Mouse (Mus musculus) hindbrain, embryonic 15.5 days (tissue): Measurements from ENCODE around the gene Rrp1b. TPM values are rescaled to one million over a fixed set of nuclear protein-coding genes. Genes with fewer than 3 reads are reported as not detected.

Experiments used
- ATAC-seq: fragments of 200-750 bp; cut with Nextera tagmentation; 2 replicates; pipeline ENCODE4 v1.8.0; 2017; ENCODE audit warnings: low read depth, moderate number of reproducible peaks, moderate TSS enrichment; ENCODE audit not compliant: low FRiP score
- H3K27ac ChIP-seq: fragments of 300-500 bp; sonication (generic); replicated peaks from 2 replicates; pipeline ENCODE4 v1.5.1; 2015; ENCODE audit warnings: mild to moderate bottlenecking, inconsistent platforms
- H3K27me3 ChIP-seq: fragments of 300-500 bp; sonication (generic); 2 replicates; pipeline ENCODE4 v1.6.1; 2015; ENCODE audit warnings: control low read depth, inconsistent platforms
- H3K36me3 ChIP-seq: fragments of 300-500 bp; sonication (generic); 2 replicates; pipeline ENCODE4 v1.6.1; 2015; ENCODE audit warnings: control low read depth, inconsistent platforms
- H3K4me1 ChIP-seq: fragments of 300-500 bp; sonication (generic); replicated peaks from 2 replicates; pipeline ENCODE4 v1.6.1; 2015; ENCODE audit warnings: control low read depth, inconsistent platforms
- H3K4me2 ChIP-seq: fragments of 300-500 bp; sonication (generic); 2 replicates; pipeline ENCODE4 v1.6.1; 2015; ENCODE audit warnings: moderate library complexity, mild to moderate bottlenecking, inconsistent platforms
- H3K4me3 ChIP-seq: fragments of 300-500 bp; sonication (generic); 2 replicates; pipeline ENCODE4 v1.5.1; 2015; ENCODE audit warnings: mild to moderate bottlenecking, inconsistent platforms
- H3K9ac ChIP-seq: fragments of 300-500 bp; sonication (generic); 2 replicates; pipeline ENCODE4 v1.6.1; 2015; ENCODE audit warnings: inconsistent platforms
- H3K9me3 ChIP-seq: fragments of 300-500 bp; sonication (generic); 2 replicates; pipeline ENCODE4 v1.6.1; 2016; ENCODE audit warnings: control low read depth, inconsistent platforms
- WGBS: fragments of 180-500 bp; shearing (Covaris S2); methylation state at CpG from one replicate; pipeline ENCODE4 v1.1.7; 2015; 5-methylcytosine and 5-hydroxymethylcytosine counted together
- polyA plus RNA-seq: library from polyadenylated mRNA; unstranded; fragments of >200 nt; fragmentation: Nextera tagmentation; extraction: Ambion mirVana; gene quantifications from 2 replicates; pipeline ENCODE4 v1.2.1, GENCODE M21; 2015

Gene Rrp1b
- polyA plus RNA-seq, 1 experiment from 2014 or later, result 36.3 TPM

DNA sequence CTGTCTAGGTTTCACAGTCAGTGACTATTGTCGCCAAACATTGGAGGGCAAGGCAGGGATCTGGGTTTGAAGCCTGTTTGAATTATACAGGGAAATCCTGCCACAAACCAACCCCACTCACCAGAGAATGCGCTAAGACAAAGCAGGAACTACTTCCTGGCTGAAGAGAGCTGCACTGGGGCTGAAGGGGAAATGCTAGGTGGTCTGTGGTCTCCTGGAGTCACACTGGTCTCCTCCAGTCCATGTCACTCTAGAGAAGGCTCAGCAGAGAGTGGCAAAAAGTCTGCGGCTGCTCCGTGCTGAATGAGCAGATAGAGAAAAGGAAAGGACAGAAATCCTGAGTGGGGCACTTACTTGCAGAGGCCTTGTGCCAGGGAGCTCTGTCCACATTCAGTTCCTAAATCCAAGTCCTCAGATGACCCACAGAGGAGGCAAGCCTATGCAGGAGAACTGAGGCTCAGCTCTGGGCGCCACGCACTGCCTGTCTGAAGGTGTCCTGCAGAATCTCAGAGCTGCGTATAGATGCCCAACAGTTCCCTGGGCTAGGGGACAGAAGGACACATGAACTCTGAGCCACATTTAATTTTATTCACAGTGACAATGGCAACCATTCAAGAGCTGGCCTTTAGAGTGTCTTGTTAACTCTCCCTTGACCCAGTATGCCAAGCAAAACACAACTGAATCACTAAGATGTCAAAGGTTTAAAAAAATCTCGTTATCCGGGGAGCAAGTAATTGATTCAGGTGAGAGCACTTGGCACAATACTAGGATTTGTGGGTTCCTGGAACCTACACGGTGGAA, 75.3 kb downstream of the Rrp1b start:
- H3K9ac ChIP-seq, result no peak overlapping the region
- H3K4me3 ChIP-seq, result no peak overlapping the region
- H3K27me3 ChIP-seq, result 0 out of 2 replicates have a peak, but pooled peaks cover 3% of the 10 kb centered on the region
- H3K36me3 ChIP-seq, result no peaks in the 10 kb centered on the region
- no peak overlapping the region for H3K27ac ChIP-seq
- 80% methylated on average over 10 of the region's 10 CpGs for WGBS
- no peak overlapping the region for H3K4me2 ChIP-seq
- no peaks in the 10 kb centered on the region for H3K9me3 ChIP-seq
- peaks cover 24% of the 10 kb centered on the region for H3K4me1 ChIP-seq
- no peak for ATAC-seq

Other genes with a start within 250 kb of the Rrp1b start
- gene Sik1, start 180.3 kb upstream of the Rrp1b start, polyA plus RNA-seq, result 20.3 and 20.9 TPM in 2 replicates
- gene Hsf2bp, start 249 bp downstream of the Rrp1b start, polyA plus RNA-seq, result 0.48 and 0.49 TPM in 2 replicates
- 8.2 and 10.5 TPM in 2 replicates for gene Notch3, start 130.8 kb downstream of the Rrp1b start, polyA plus RNA-seq
- gene Ephx3, start 153.4 kb downstream of the Rrp1b start, polyA plus RNA-seq, result 0.19 and 0.39 TPM in 2 replicates
- 83.0 and 91.5 TPM in 2 replicates for gene Brd4, start 248.6 kb downstream of the Rrp1b start, polyA plus RNA-seq